Mouse (Mus musculus) neural tube, embryonic 11.5 days (tissue): ENCODE results near the gene Slc7a10. TPM values are rescaled to one million over a fixed set of nuclear protein-coding genes. Genes with fewer than 3 reads are reported as not detected.

Experiments
- ATAC-seq: fragments of 200-750 bp; cut with Nextera tagmentation; 2 replicates; pipeline ENCODE4 v1.8.0; 2017; ENCODE audit warnings: moderate number of reproducible peaks, mild to moderate bottlenecking, moderate TSS enrichment, moderate library complexity; ENCODE audit not compliant: insufficient read depth, low FRiP score, low TSS enrichment
- DNase-seq: peaks from one replicate; pipeline ENCODE4 v3.0.0-alpha.2; 2015; ENCODE audit warnings: low spot score
- H3K27ac ChIP-seq: fragments of 300-500 bp; sonication (generic); 2 replicates; pipeline ENCODE4 v1.5.1; 2014; ENCODE audit warnings: low read depth, mild to moderate bottlenecking, low read length
- H3K27me3 ChIP-seq: fragments of 300-500 bp; sonication (generic); 2 replicates; pipeline ENCODE4 v1.6.1; 2014; ENCODE audit warnings: mild to moderate bottlenecking, low read length, mixed read lengths; ENCODE audit not compliant: control insufficient read depth, insufficient read depth
- H3K36me3 ChIP-seq: fragments of 300-500 bp; sonication (generic); 2 replicates; pipeline ENCODE4 v1.6.1; 2014; ENCODE audit warnings: mild to moderate bottlenecking, low read length, moderate library complexity, mixed read lengths; ENCODE audit not compliant: control insufficient read depth, insufficient read depth
- H3K4me1 ChIP-seq: fragments of 300-500 bp; sonication (generic); 2 replicates; pipeline ENCODE4 v1.6.1; 2014; ENCODE audit warnings: low read length, mixed read lengths; ENCODE audit not compliant: control insufficient read depth, insufficient read depth
- H3K4me2 ChIP-seq: fragments of 300-500 bp; sonication (generic); 2 replicates; pipeline ENCODE4 v1.6.1; 2014; ENCODE audit warnings: low read depth, mild to moderate bottlenecking, moderate library complexity
- H3K4me3 ChIP-seq: fragments of 300-500 bp; sonication (generic); 2 replicates; pipeline ENCODE4 v1.5.1; 2014; ENCODE audit warnings: low read depth, low read length
- H3K9ac ChIP-seq: fragments of 300-500 bp; sonication (generic); 2 replicates; pipeline ENCODE4 v1.6.1; 2014; ENCODE audit warnings: mild to moderate bottlenecking, low read length
- H3K9me3 ChIP-seq: fragments of 300-500 bp; sonication (generic); 2 replicates; pipeline ENCODE4 v1.6.1; 2016; ENCODE audit warnings: low read length; ENCODE audit not compliant: control insufficient read depth
- WGBS: fragments of 180-500 bp; shearing (Covaris S2); extraction: QIAGEN DNeasy Blood & Tissue Kit; methylation state at CpG from one replicate; pipeline ENCODE4 v1.1.7; 2014; 5-methylcytosine and 5-hydroxymethylcytosine counted together
- polyA plus RNA-seq: library from polyadenylated mRNA; unstranded; fragments of >200 nt; fragmentation: Nextera tagmentation; extraction: Ambion mirVana; gene quantifications from 2 replicates; pipeline ENCODE4 v1.2.1, GENCODE M21; 2014

The Slc7a10 gene
- polyA plus RNA-seq, 1 experiment from 2014 or later = 0.25 TPM

GRCm38 (mm10) chr7:35166988-35167387 lies 19.2 kb upstream of the Slc7a10 start:
- Histone ChIP-seq H3K4me1 (no peaks in the 10 kb centered on the region), H3K4me2 (no peak overlapping the region), H3K9ac (no peak overlapping the region), H3K9me3 (no peaks in the 10 kb centered on the region), H3K27ac (no peak overlapping the region), H3K4me3 (no peak overlapping the region), H3K36me3 (no peaks in the 10 kb centered on the region), H3K27me3 (no peaks in the 10 kb centered on the region)
- WGBS = 75% methylated on average over 5 of the region's 5 CpGs
- no peak for DNase-seq
- ATAC-seq = no peak

GRCm38 (mm10) chr7:35167925-35168324 lies 18.3 kb upstream of the Slc7a10 start:
- ATAC-seq = no peak
- 0 out of 2 replicates have a peak, but pooled peaks cover 4% of the 10 kb centered on the region for H3K27me3 ChIP-seq
- no peak overlapping the region for H3K4me2 ChIP-seq
- no peaks in the 10 kb centered on the region for H3K36me3 ChIP-seq
- H3K4me3 ChIP-seq = no peak overlapping the region
- 33% methylated on average over 2 of the region's 2 CpGs for WGBS
- no peak for DNase-seq
- H3K27ac ChIP-seq = no peak overlapping the region
- H3K4me1 ChIP-seq = no peaks in the 10 kb centered on the region
- H3K9ac ChIP-seq = no peak overlapping the region
- no peaks in the 10 kb centered on the region for H3K9me3 ChIP-seq

DNA sequence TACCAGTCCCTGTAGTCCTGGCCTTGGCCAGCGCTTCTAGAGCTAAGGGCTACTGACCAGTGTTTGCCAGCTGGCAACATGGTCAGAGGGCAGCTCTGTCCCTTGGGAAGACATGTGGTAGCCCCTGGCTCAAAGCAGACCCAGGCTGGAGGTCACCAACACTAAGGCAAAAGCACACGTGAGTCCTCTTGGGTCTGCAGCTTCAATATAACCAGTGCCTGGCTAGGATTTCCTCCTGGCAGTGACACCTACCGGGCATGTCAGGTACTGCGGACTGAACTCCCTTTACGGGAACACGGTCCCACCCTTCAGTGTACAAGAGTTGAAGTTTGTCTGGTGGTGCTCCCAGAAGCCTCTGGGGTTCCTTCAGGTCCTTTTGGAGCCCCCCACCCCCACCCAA lies 16.8 kb upstream of the Slc7a10 start:
- H3K9ac ChIP-seq = no peak overlapping the region
- 15% methylated on average over 6 of the region's 6 CpGs for WGBS
- no peak overlapping the region for H3K4me3 ChIP-seq
- H3K9me3 ChIP-seq = no peaks in the 10 kb centered on the region
- peak; percentile 85 for DNase-seq
- H3K27me3 ChIP-seq = 0 out of 2 replicates have a peak, but pooled peaks cover 5% of the 10 kb centered on the region
- H3K27ac ChIP-seq = no peak overlapping the region
- ATAC-seq = peak; percentile 20; the same call in 1 of the 2 replicates
- H3K4me1 ChIP-seq = no peaks in the 10 kb centered on the region
- no peak overlapping the region for H3K4me2 ChIP-seq
- H3K36me3 ChIP-seq = no peaks in the 10 kb centered on the region

- Histone ChIP-seq H3K9ac (no peak overlapping the region), H3K27me3 (0 out of 2 replicates have a peak, but pooled peaks cover 5% of the 10 kb centered on the region), H3K4me3 (no peak overlapping the region), H3K27ac (no peak overlapping the region), H3K4me2 (no peak overlapping the region), H3K36me3 (no peaks in the 10 kb centered on the region), H3K9me3 (no peaks in the 10 kb centered on the region), H3K4me1 (no peaks in the 10 kb centered on the region)
- DNase-seq (peak; percentile 86), ATAC-seq (peak; percentile 68; the same call in 1 of the 2 replicates)
- 2% methylated on average over 16 of the region's 16 CpGs for WGBS
These were observed 14.3 kb upstream of the Slc7a10 start for GRCm38 (mm10) chr7:35171867-35172382.

GRCm38 (mm10) chr7:35172519-35172918 lies 13.7 kb upstream of the Slc7a10 start:
- H3K27me3 ChIP-seq = 0 out of 2 replicates have a peak, but pooled peaks cover 5% of the 10 kb centered on the region
- H3K4me1 ChIP-seq = no peaks in the 10 kb centered on the region
- H3K4me3 ChIP-seq = no peak overlapping the region
- H3K36me3 ChIP-seq = no peaks in the 10 kb centered on the region
- ATAC-seq (no peak), DNase-seq (no peak)
- H3K4me2 ChIP-seq = no peak overlapping the region
- no peak overlapping the region for H3K27ac ChIP-seq
- no peak overlapping the region for H3K9ac ChIP-seq
- no peaks in the 10 kb centered on the region for H3K9me3 ChIP-seq
- 69% methylated on average over 4 of the region's 4 CpGs for WGBS

- Histone ChIP-seq H3K9me3 (no peaks in the 10 kb centered on the region), H3K9ac (no peak overlapping the region), H3K4me2 (no peak overlapping the region), H3K4me1 (no peaks in the 10 kb centered on the region), H3K27ac (no peak overlapping the region), H3K27me3 (0 out of 2 replicates have a peak, but pooled peaks cover 5% of the 10 kb centered on the region), H3K36me3 (no peaks in the 10 kb centered on the region), H3K4me3 (no peak overlapping the region)
- ATAC-seq = no peak
- no peak for DNase-seq
- WGBS = 83% methylated on average over 4 of the region's 4 CpGs
These were observed 10.7 kb upstream of the Slc7a10 start for GRCm38 (mm10) chr7:35175533-35175932.

DNA sequence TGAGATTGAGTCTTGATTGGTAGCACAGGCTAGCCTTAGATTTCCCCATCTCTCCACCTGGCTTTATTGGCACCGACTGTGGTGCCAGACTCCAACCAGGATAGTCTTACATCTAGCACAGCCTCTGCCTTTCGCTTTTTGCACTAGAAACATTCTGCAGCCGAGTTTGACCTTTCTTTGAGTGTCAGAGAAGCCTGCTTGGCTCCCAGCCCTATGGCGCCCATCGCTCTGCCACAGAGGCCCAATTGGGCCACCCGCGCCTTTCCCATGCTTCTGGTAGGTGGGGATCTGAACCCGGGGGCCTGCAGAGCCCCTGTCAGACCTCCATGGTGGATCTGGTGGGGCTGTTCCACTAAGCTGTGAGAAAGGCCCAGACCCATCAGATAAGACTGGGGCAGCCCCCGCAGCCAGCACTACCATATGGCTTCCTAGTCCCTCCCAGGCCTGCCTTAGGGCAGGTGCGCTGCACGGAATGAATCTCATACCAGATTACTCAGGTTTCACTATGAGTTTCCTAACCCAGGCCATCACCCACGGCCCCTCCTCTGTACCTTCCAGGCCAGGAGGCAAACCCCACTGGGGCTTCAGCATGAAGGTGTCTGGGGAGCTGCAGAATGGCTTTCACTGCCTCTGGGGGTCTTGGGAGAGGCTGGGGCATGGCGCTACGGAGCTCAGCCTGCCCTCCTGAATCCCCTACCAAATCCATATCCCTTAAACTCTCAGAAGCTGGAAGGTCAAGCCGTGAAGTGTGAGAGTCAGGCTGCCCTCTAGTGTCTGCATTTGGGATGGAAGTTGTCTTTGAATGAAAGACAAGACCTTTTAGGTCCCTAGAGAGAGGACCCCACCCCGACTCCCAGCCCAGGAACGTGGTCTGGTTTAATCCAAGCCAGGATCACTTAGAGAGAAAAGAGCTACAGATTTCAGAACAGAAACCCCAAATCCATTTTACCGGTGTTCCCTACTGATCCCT lies 9.5 kb upstream of the Slc7a10 start:
- no peak overlapping the region for H3K27ac ChIP-seq
- WGBS = 53% methylated on average over 18 of the region's 18 CpGs
- H3K4me2 ChIP-seq = no peak overlapping the region
- no peak overlapping the region for H3K4me3 ChIP-seq
- H3K27me3 ChIP-seq = 0 out of 2 replicates have a peak, but pooled peaks cover 5% of the 10 kb centered on the region
- H3K9me3 ChIP-seq = no peaks in the 10 kb centered on the region
- H3K9ac ChIP-seq = no peak overlapping the region
- no peaks in the 10 kb centered on the region for H3K36me3 ChIP-seq
- no peak for ATAC-seq
- H3K4me1 ChIP-seq = no peaks in the 10 kb centered on the region
- peak; percentile 63 for DNase-seq

DNA sequence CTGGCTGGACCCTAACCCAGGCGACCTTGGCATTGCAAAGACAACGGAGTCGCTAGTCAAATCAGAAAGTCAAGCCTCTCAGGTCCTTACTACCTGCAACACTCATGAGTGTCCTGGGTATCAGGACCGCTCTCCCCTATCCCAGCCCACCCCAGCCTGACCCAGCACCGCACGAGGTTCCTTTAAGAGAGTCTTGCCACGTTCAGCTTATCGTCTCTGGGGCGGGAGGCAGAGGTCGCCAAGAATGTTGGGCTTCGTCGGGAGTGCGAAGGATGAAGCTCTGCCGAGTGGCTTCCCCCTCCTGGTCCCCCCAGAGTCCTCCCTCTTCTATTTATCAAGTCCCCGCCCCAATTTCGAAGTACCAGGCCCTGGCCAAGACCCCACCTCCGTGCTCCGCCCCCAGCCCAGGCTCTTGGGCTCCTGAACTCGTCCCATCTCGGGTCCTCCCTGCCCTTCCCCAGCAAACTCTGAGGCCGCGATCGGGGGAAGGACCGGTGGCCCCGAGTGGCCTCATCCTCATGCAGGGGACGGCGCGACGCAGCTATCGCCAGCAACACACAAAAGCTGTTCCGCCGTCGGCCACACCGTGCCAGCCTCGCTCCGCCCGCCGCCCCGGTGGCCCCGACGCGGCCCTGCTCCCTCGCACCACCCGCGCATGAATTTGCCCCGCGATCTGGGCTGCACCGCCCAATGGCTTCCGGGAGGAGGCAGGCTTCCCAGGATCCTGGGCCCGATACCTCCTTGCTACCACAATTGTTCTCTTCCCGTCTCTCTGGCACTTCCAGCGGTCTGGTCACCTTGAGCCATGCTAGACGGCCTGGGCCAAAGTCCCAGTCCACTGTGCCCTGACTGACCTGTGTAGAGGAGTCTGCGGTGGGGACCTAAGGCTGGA lies 1.1 kb upstream of the Slc7a10 start:
- peak overlapping the region; percentile 47 for H3K4me2 ChIP-seq
- peaks cover 6% of the 10 kb centered on the region; the same call in 1 of the 2 replicates for H3K4me1 ChIP-seq
- ATAC-seq (peak; percentile 55; the same call in 1 of the 2 replicates), DNase-seq (peak; percentile 59)
- H3K36me3 ChIP-seq = no peaks in the 10 kb centered on the region
- no peak overlapping the region for H3K27ac ChIP-seq
- WGBS = 2% methylated on average over 54 of the region's 54 CpGs
- no peaks in the 10 kb centered on the region for H3K9me3 ChIP-seq
- peaks cover 38% of the 10 kb centered on the region for H3K27me3 ChIP-seq
- H3K4me3 ChIP-seq = peak overlapping the region; percentile 31
- peak overlapping the region; percentile 23; the same call in 1 of the 2 replicates for H3K9ac ChIP-seq
